Mouse (Mus musculus): ENCODE data around the gene Clec11a. TPM values are rescaled to one million over a fixed set of nuclear protein-coding genes. Genes with fewer than 3 reads are reported as not detected.

Clec11a gene
- polyA plus RNA-seq, 1 experiment from 2014 or later, result 0.06 TPM

- 85% methylated on average over 7 of the region's 10 CpGs for WGBS (ENCODE audit: missing documents)
- Histone ChIP-seq H3K79me2 (ENCODE audit: inconsistent target) (no peaks in the 10 kb centered on the region), H3K27ac (no peak overlapping the region), H3K36me3 (ENCODE audit: inconsistent target) (no peaks in the 10 kb centered on the region), H3K4me3 (ENCODE audit: inconsistent target) (no peak overlapping the region)
Measured at GRCm38 (mm10) chr7:44276461-44277249, 30.0 kb downstream of the Clec11a start.

GRCm38 (mm10) chr7:44275546-44275945 is 31.2 kb downstream of the Clec11a start:
- H3K4me3 ChIP-seq (ENCODE audit: inconsistent target), result no peak overlapping the region
- 85% methylated on average over 3 of the region's 3 CpGs for WGBS (ENCODE audit: missing documents)
- no peak overlapping the region for H3K27ac ChIP-seq
- no peaks in the 10 kb centered on the region for H3K79me2 ChIP-seq (ENCODE audit: inconsistent target)
- H3K36me3 ChIP-seq (ENCODE audit: inconsistent target), result no peaks in the 10 kb centered on the region

GRCm38 (mm10) chr7:44274096-44274495 is 32.6 kb downstream of the Clec11a start:
- WGBS (ENCODE audit: missing documents), result 69% methylated on average over 11 of the region's 11 CpGs
- Histone ChIP-seq H3K4me3 (ENCODE audit: inconsistent target) (no peak overlapping the region), H3K36me3 (ENCODE audit: inconsistent target) (no peaks in the 10 kb centered on the region), H3K79me2 (ENCODE audit: inconsistent target) (no peaks in the 10 kb centered on the region), H3K27ac (no peak overlapping the region)

- WGBS (ENCODE audit: missing documents), result 74% methylated on average over 7 of the region's 7 CpGs
- no peaks in the 10 kb centered on the region for H3K36me3 ChIP-seq (ENCODE audit: inconsistent target)
- H3K27ac ChIP-seq, result no peak overlapping the region
- no peaks in the 10 kb centered on the region for H3K79me2 ChIP-seq (ENCODE audit: inconsistent target)
- H3K4me3 ChIP-seq (ENCODE audit: inconsistent target), result no peak overlapping the region
Measured at GRCm38 (mm10) chr7:44273446-44273845, 33.3 kb downstream of the Clec11a start.

- H3K79me2 ChIP-seq (ENCODE audit: inconsistent target), result no peaks in the 10 kb centered on the region
- no peak overlapping the region for H3K27ac ChIP-seq
- no peak overlapping the region for H3K4me3 ChIP-seq (ENCODE audit: inconsistent target)
- no peaks in the 10 kb centered on the region for H3K36me3 ChIP-seq (ENCODE audit: inconsistent target)
- 60% methylated on average over 7 of the region's 7 CpGs for WGBS (ENCODE audit: missing documents)
Measured at GRCm38 (mm10) chr7:44272546-44272945, 34.2 kb downstream of the Clec11a start.

GRCm38 (mm10) chr7:44271309-44271708 is 35.4 kb downstream of the Clec11a start:
- Histone ChIP-seq H3K79me2 (ENCODE audit: inconsistent target) (no peaks in the 10 kb centered on the region), H3K27ac (no peak overlapping the region), H3K4me3 (ENCODE audit: inconsistent target) (no peak overlapping the region), H3K36me3 (ENCODE audit: inconsistent target) (no peaks in the 10 kb centered on the region)
- 82% methylated on average over 2 of the region's 2 CpGs for WGBS (ENCODE audit: missing documents)

GRCm38 (mm10) chr7:44269397-44269796 is 37.3 kb downstream of the Clec11a start:
- Histone ChIP-seq H3K36me3 (ENCODE audit: inconsistent target) (no peaks in the 10 kb centered on the region), H3K79me2 (ENCODE audit: inconsistent target) (no peaks in the 10 kb centered on the region)
- 35% methylated on average over 2 of the region's 2 CpGs for WGBS (ENCODE audit: missing documents)

GRCm38 (mm10) chr7:44268117-44268516 is 38.6 kb downstream of the Clec11a start:
- H3K27ac ChIP-seq, result no peak overlapping the region
- H3K4me3 ChIP-seq (ENCODE audit: inconsistent target), result no peak overlapping the region
- 85% methylated on average over 11 of the region's 11 CpGs for WGBS (ENCODE audit: missing documents)
- no peaks in the 10 kb centered on the region for H3K79me2 ChIP-seq (ENCODE audit: inconsistent target)
- no peaks in the 10 kb centered on the region for H3K36me3 ChIP-seq (ENCODE audit: inconsistent target)

More at GRCm38 (mm10) chr7:44269397-44269796, 37.3 kb downstream of the Clec11a start:
- no peak overlapping the region for H3K27ac ChIP-seq
- no peak overlapping the region for H3K4me3 ChIP-seq (ENCODE audit: inconsistent target)

GRCm38 (mm10) chr7:44262791-44263643 is 43.7 kb downstream of the Clec11a start:
- Histone ChIP-seq H3K79me2 (ENCODE audit: inconsistent target) (no peaks in the 10 kb centered on the region), H3K36me3 (ENCODE audit: inconsistent target) (no peaks in the 10 kb centered on the region), H3K27ac (no peak overlapping the region), H3K4me3 (ENCODE audit: inconsistent target) (no peak overlapping the region)
- WGBS (ENCODE audit: missing documents), result 4% methylated on average over 34 of the region's 34 CpGs

GRCm38 (mm10) chr7:44261147-44261546 is 45.6 kb downstream of the Clec11a start, which contains the start of gene Gm15517:
Gene Gm15517, plus strand, starts transcription at chr7:44261447.
- Histone ChIP-seq H3K4me3 (ENCODE audit: inconsistent target) (no peak within 1 kb of the TSS), H3K79me2 (ENCODE audit: inconsistent target) (no peaks in the 10 kb centered on the region), H3K27ac (no peak within 1 kb of the TSS), H3K36me3 (ENCODE audit: inconsistent target) (no peaks in the 10 kb centered on the region)
- 34% methylated on average over 5 of the region's 5 CpGs for WGBS (ENCODE audit: missing documents)

- Histone ChIP-seq H3K79me2 (ENCODE audit: inconsistent target) (no peaks in the 10 kb centered on the region), H3K4me3 (ENCODE audit: inconsistent target) (no peak overlapping the region), H3K36me3 (ENCODE audit: inconsistent target) (no peaks in the 10 kb centered on the region), H3K27ac (no peak overlapping the region)
- WGBS (ENCODE audit: missing documents), result 80% methylated on average over 5 of the region's 6 CpGs
Measured at GRCm38 (mm10) chr7:44260410-44260809, 46.3 kb downstream of the Clec11a start.

- Histone ChIP-seq H3K27ac (no peak within 1 kb of the TSS), H3K4me3 (ENCODE audit: inconsistent target) (no peak within 1 kb of the TSS), H3K79me2 (ENCODE audit: inconsistent target) (no peaks in the 10 kb centered on the region), H3K36me3 (ENCODE audit: inconsistent target) (no peaks in the 10 kb centered on the region)
- 86% methylated on average over 4 of the region's 4 CpGs for WGBS (ENCODE audit: missing documents)
Measured at GRCm38 (mm10) chr7:44257278-44257677, 49.4 kb downstream of the Clec11a start, which contains the start of gene Acp4. Gene Acp4, minus strand, starts transcription at chr7:44257378.

- no peaks in the 10 kb centered on the region for H3K79me2 ChIP-seq (ENCODE audit: inconsistent target)
- H3K36me3 ChIP-seq (ENCODE audit: inconsistent target), result peaks cover 9% of the 10 kb centered on the region; the same call in 1 of the 2 replicates
- no peak overlapping the region for H3K4me3 ChIP-seq (ENCODE audit: inconsistent target)
- no peak overlapping the region for H3K27ac ChIP-seq
- 71% methylated on average over 6 of the region's 6 CpGs for WGBS (ENCODE audit: missing documents)
Measured at GRCm38 (mm10) chr7:44254930-44255329, 51.8 kb downstream of the Clec11a start.

GRCm38 (mm10) chr7:44253023-44253616 is 53.6 kb downstream of the Clec11a start:
- no peak overlapping the region for H3K27ac ChIP-seq
- 86% methylated on average over 15 of the region's 15 CpGs for WGBS (ENCODE audit: missing documents)
- peaks cover 10% of the 10 kb centered on the region for H3K79me2 ChIP-seq (ENCODE audit: inconsistent target)
- peaks cover 17% of the 10 kb centered on the region; the same call in 1 of the 2 replicates for H3K36me3 ChIP-seq (ENCODE audit: inconsistent target)
- H3K4me3 ChIP-seq (ENCODE audit: inconsistent target), result no peak overlapping the region
